In genomic region chr9:121697150-121698049, GRCm38 (mm10) we compare ENCODE assay signal across 8 mouse cellular contexts. TPM values are rescaled to one million over a fixed set of nuclear protein-coding genes. Genes with fewer than 3 reads are reported as not detected.
A peak's percentile ranks its signal among the peaks of the same experiment; 100 is the strongest.
DNase-seq lines count a peak whose midpoint lies in the region; TF ChIP-seq lines count a peak whose summit lies in the region.

No protein-coding gene starts in this region.

- peak in 1 of 2 experiments; percentile 59 for DNase-seq in layer of hippocampus, adult 2 months (ENCODE audit: low spot score in 2 of 2)
- no peak for DNase-seq in layer of hippocampus, adult 9-11 months
- DNase-seq in c-Kit-negative CD71-positive TER-119-positive erythroid progenitor cells, embryonic 14.5 days (ENCODE audit: low read depth, low spot score), result peak; percentile 52
- peak; percentile 55 to 72 for DNase-seq in gastrocnemius, postnatal 4 days (ENCODE audit: low spot score in 2 of 2)
- peak; percentile 83 to 86 for DNase-seq in kidney, postnatal 4 days
- DNase-seq in mesoderm, embryonic 11.5 days (ENCODE audit: low read depth, low spot score), result peak; percentile 66
- DNase-seq in thymus, postnatal 36 days, result peak; percentile 59 to 68

- H3K9ac ChIP-seq in ES-Bruce4 (ENCODE audit: low read depth, poor library complexity, severe bottlenecking), result no peak overlapping the region

- TF ChIP-seq EP300 in ES-Bruce4 (IDR thresholded peaks at IDR 0.05; ENCODE audit: insufficient read depth, low read depth, low read length), result no peak

- no peak for TF ChIP-seq POLR2A in ES-Bruce4 (IDR thresholded peaks at IDR 0.05; ENCODE audit: insufficient read depth, low read length)

- no peak overlapping the region for H3K27ac ChIP-seq in layer of hippocampus, adult 2 months
- no peak overlapping the region for H3K27ac ChIP-seq in ES-Bruce4 (ENCODE audit: insufficient read depth, low read length)

- H3K4me3 ChIP-seq in layer of hippocampus, adult 2 months, result no peak overlapping the region
- H3K4me3 ChIP-seq in ES-Bruce4 (ENCODE audit: low read depth, low read length), result no peak overlapping the region

- peak; percentile 90 for TF ChIP-seq CTCF in layer of hippocampus, adult 2 months (conservative IDR thresholded peaks at IDR 0.05)
- peak; percentile 52 for TF ChIP-seq CTCF in ES-Bruce4 (IDR thresholded peaks at IDR 0.05; ENCODE audit: low read depth, low read length)

- H3K4me1 ChIP-seq in ES-Bruce4 (ENCODE audit: control insufficient read depth, insufficient read depth, low read length), result no peaks in the 10 kb centered on the region

- no peaks in the 10 kb centered on the region for H3K36me3 ChIP-seq in ES-Bruce4 (ENCODE audit: control insufficient read depth, insufficient read depth, low read length, poor library complexity, severe bottlenecking)

- H3K27me3 ChIP-seq in ES-Bruce4 (ENCODE audit: control insufficient read depth, insufficient read depth, low read length, poor library complexity, severe bottlenecking), result no peaks in the 10 kb centered on the region

- no peaks in the 10 kb centered on the region for H3K9me3 ChIP-seq in ES-Bruce4 (replicated peaks; ENCODE audit: control insufficient read depth, insufficient read depth, low read length, poor library complexity, severe bottlenecking)

RNA-seq across cellular contexts. Expression of gene Sec22c, which starts 7.9 kb away (rescaled TPM):
- total RNA-seq in layer of hippocampus, adult 2 months (2021), result 10 to 100 TPM; 27.5 to 32.8 TPM
- polyA plus RNA-seq in ES-Bruce4 (2011; ENCODE audit: insufficient read depth, insufficient read length, low read depth, missing spikeins), result 10.3 and 12.1 TPM in 2 replicates
- 1 to 10 TPM; 6.8 to 8.5 TPM for total RNA-seq in gastrocnemius, postnatal 4 days (2021)

RNA-seq across cellular contexts. Expression of gene Ss18l2, which starts 12.7 kb away (rescaled TPM):
- 10 to 100 TPM; 71.8 to 78.8 TPM for total RNA-seq in layer of hippocampus, adult 2 months (2021)
- 51.6 and 51.9 TPM in 2 replicates for polyA plus RNA-seq in ES-Bruce4 (2011; ENCODE audit: insufficient read depth, insufficient read length, low read depth, missing spikeins)
- total RNA-seq in gastrocnemius, postnatal 4 days (2021), result 10 to 100 TPM; 80.4 to 80.8 TPM

RNA-seq across cellular contexts. Expression of gene Nktr, which starts 21.6 kb away (rescaled TPM):
- 100 to 1,000 TPM; 104 to 127 TPM for total RNA-seq in layer of hippocampus, adult 2 months (2021)
- polyA plus RNA-seq in ES-Bruce4 (2011; ENCODE audit: insufficient read depth, insufficient read length, low read depth, missing spikeins), result 109 and 117 TPM in 2 replicates
- 100 to 1,000 TPM in 1 of 2 experiments, 10 to 100 TPM in 1; 75.2 to 104 TPM for total RNA-seq in gastrocnemius, postnatal 4 days (2021)

RNA-seq across cellular contexts. Expression of gene Vipr1, which starts 54.9 kb away (rescaled TPM):
- 10 to 100 TPM; 18.7 to 21.2 TPM for total RNA-seq in layer of hippocampus, adult 2 months (2021)
- polyA plus RNA-seq in ES-Bruce4 (2011; ENCODE audit: insufficient read depth, insufficient read length, low read depth, missing spikeins), result 0.23 and 0.28 TPM in 2 replicates
- total RNA-seq in gastrocnemius, postnatal 4 days (2021), result under 1 TPM; 0.21 to 0.66 TPM

RNA-seq across cellular contexts. Expression of gene Lyzl4, which starts 55.5 kb away (rescaled TPM):
- total RNA-seq in layer of hippocampus, adult 2 months (2021), result 1 to 10 TPM in 1 of 2 experiments, under 1 TPM in 1; 0.76 to 1.5 TPM
- polyA plus RNA-seq in ES-Bruce4 (2011; ENCODE audit: insufficient read depth, insufficient read length, low read depth, missing spikeins), result not detected in 2 replicates
- 1 to 10 TPM in 1 of 2 experiments, under 1 TPM in 1; 0.81 to 1.2 TPM for total RNA-seq in gastrocnemius, postnatal 4 days (2021)
